28 mouse cellular contexts compared by ENCODE assay signal in genomic region chr10:121860924-121861323, GRCm38 (mm10).
DNase-seq lines count a peak whose midpoint lies in the region; ATAC-seq and TF ChIP-seq lines count a peak whose summit lies in the region.
"Had no signal": no experiment of that assay in that cellular context is flagged by ENCODE, and none has a peak within 500 bp of the region (broad histone marks: within the 10 kb centered on the region; RNA-seq: fewer than 3 reads in every experiment).

No protein-coding gene starts in this region.

- DNase-seq in hindbrain, embryonic 11.5 days (ENCODE audit: low spot score) = no peak
- no peak for DNase-seq in midbrain, postnatal 0 days (ENCODE audit: low spot score)
- peak; percentile 16 for DNase-seq in ZHBTc4 (ENCODE audit: low read depth, low spot score)
- no peak for DNase-seq in limb, embryonic 10.5 days (ENCODE audit: low spot score)
- DNase-seq in adrenal gland, postnatal 10 days = no peak
- no peak for DNase-seq in forebrain, embryonic 14.5 days (ENCODE audit: low spot score)
- DNase-seq: adrenal gland, postnatal 14 days; B cell, adult 2 months; cerebellum, adult 8-10 months; cerebellum, postnatal 36 days; forebrain, postnatal 0 days; gastrocnemius, postnatal 14 days; heart, postnatal 36 days; kidney, adult 2 months; kidney, postnatal 25 days; layer of hippocampus, postnatal 36 days; liver; retina, postnatal 1 day; right cerebral cortex, postnatal 25 days had no signal

- H3K4me3 ChIP-seq in hindbrain, embryonic 12.5 days = no peak overlapping the region
- H3K4me3 ChIP-seq in hindbrain, embryonic 11.5 days (ENCODE audit: low read depth, low read length) = no peak overlapping the region
- H3K4me3 ChIP-seq in midbrain, embryonic 13.5 days (replicated peaks) = no peak overlapping the region
- no peak overlapping the region for H3K4me3 ChIP-seq in midbrain, postnatal 0 days (ENCODE audit: low read depth, low read length)
- H3K4me3 ChIP-seq in limb, embryonic 10.5 days = no peak overlapping the region
- no peak overlapping the region for H3K4me3 ChIP-seq in forebrain, embryonic 14.5 days (ENCODE audit: low read depth, low read length)
- H3K4me3 ChIP-seq: forebrain, embryonic 10.5 days; liver, embryonic 15.5 days had no signal

- H3K27me3 ChIP-seq in hindbrain, embryonic 12.5 days = no peaks in the 10 kb centered on the region
- H3K27me3 ChIP-seq in hindbrain, embryonic 11.5 days (ENCODE audit: control insufficient read depth, insufficient read depth, low read length) = no peaks in the 10 kb centered on the region
- no peaks in the 10 kb centered on the region for H3K27me3 ChIP-seq in midbrain, embryonic 13.5 days
- H3K27me3 ChIP-seq in midbrain, postnatal 0 days (ENCODE audit: insufficient read depth, low read length) = no peaks in the 10 kb centered on the region
- no peaks in the 10 kb centered on the region for H3K27me3 ChIP-seq in limb, embryonic 10.5 days (ENCODE audit: low read depth, poor library complexity, severe bottlenecking)
- no peaks in the 10 kb centered on the region for H3K27me3 ChIP-seq in forebrain, embryonic 14.5 days (replicated peaks; ENCODE audit: control insufficient read depth, insufficient read depth, low read length)
- H3K27me3 ChIP-seq: CH12.LX; liver, embryonic 15.5 days; Patski had no signal

- H3K36me3 ChIP-seq in hindbrain, embryonic 12.5 days = no peaks in the 10 kb centered on the region
- H3K36me3 ChIP-seq in hindbrain, embryonic 11.5 days (ENCODE audit: control insufficient read depth, insufficient read depth, low read length) = no peaks in the 10 kb centered on the region
- H3K36me3 ChIP-seq in midbrain, embryonic 13.5 days = peaks cover under 1% of the 10 kb centered on the region; the same call in 1 of the 2 replicates
- no peaks in the 10 kb centered on the region for H3K36me3 ChIP-seq in midbrain, postnatal 0 days (ENCODE audit: insufficient read depth, low read length)
- no peaks in the 10 kb centered on the region for H3K36me3 ChIP-seq in limb, embryonic 10.5 days
- no peaks in the 10 kb centered on the region for H3K36me3 ChIP-seq in forebrain, embryonic 14.5 days (ENCODE audit: control insufficient read depth, insufficient read depth, low read length)
- H3K36me3 ChIP-seq: forebrain, embryonic 10.5 days; G1E; liver, embryonic 15.5 days had no signal

- no peak overlapping the region for H3K4me2 ChIP-seq in hindbrain, embryonic 12.5 days (replicated peaks)
- no peak overlapping the region for H3K4me2 ChIP-seq in hindbrain, embryonic 11.5 days (replicated peaks; ENCODE audit: low read depth, low read length)
- H3K4me2 ChIP-seq in midbrain, embryonic 13.5 days (replicated peaks) = no peak overlapping the region
- no peak overlapping the region for H3K4me2 ChIP-seq in midbrain, postnatal 0 days (ENCODE audit: low read depth, low read length, poor library complexity, severe bottlenecking)
- H3K4me2 ChIP-seq in forebrain, embryonic 14.5 days (ENCODE audit: low read length) = no peak overlapping the region
- H3K4me2 ChIP-seq: liver, embryonic 15.5 days had no signal

- no peaks in the 10 kb centered on the region for H3K9me3 ChIP-seq in hindbrain, embryonic 12.5 days (replicated peaks)
- no peaks in the 10 kb centered on the region for H3K9me3 ChIP-seq in hindbrain, embryonic 11.5 days (ENCODE audit: control insufficient read depth, low read length)
- H3K9me3 ChIP-seq in midbrain, embryonic 13.5 days = no peaks in the 10 kb centered on the region
- H3K9me3 ChIP-seq in midbrain, postnatal 0 days (ENCODE audit: low read length) = no peaks in the 10 kb centered on the region
- no peaks in the 10 kb centered on the region for H3K9me3 ChIP-seq in limb, embryonic 10.5 days (replicated peaks)
- no peaks in the 10 kb centered on the region for H3K9me3 ChIP-seq in forebrain, embryonic 14.5 days (replicated peaks; ENCODE audit: control insufficient read depth, low read length)
- H3K9me3 ChIP-seq: forebrain, embryonic 10.5 days; liver, embryonic 15.5 days had no signal

- ATAC-seq in hindbrain, embryonic 12.5 days (ENCODE audit: low FRiP score) = no peak
- ATAC-seq in hindbrain, embryonic 11.5 days (ENCODE audit: low FRiP score) = no peak
- 0 out of 2 replicates have a peak, but pooled peaks have one; percentile 45 for ATAC-seq in midbrain, embryonic 13.5 days
- no peak for ATAC-seq in midbrain, postnatal 0 days (ENCODE audit: low FRiP score)
- no peak for ATAC-seq in forebrain, embryonic 14.5 days
- ATAC-seq: activated CD4-positive, CD25-positive, alpha-beta regulatory T cell, adult 4 months; forebrain, postnatal 0 days; Patski had no signal

- H3K27ac ChIP-seq in hindbrain, embryonic 12.5 days = peak overlapping the region; percentile 71; the same call in 1 of the 2 replicates
- no peak overlapping the region for H3K27ac ChIP-seq in hindbrain, embryonic 11.5 days (ENCODE audit: low read depth, low read length)
- peak overlapping the region; percentile 39; the same call in 1 of the 2 replicates for H3K27ac ChIP-seq in midbrain, embryonic 13.5 days
- no peak overlapping the region for H3K27ac ChIP-seq in midbrain, postnatal 0 days (ENCODE audit: low read depth, low read length)
- H3K27ac ChIP-seq in limb, embryonic 10.5 days = peak overlapping the region; percentile 58; the same call in 1 of the 2 replicates
- no peak overlapping the region for H3K27ac ChIP-seq in forebrain, embryonic 14.5 days (ENCODE audit: low read depth, low read length)
- H3K27ac ChIP-seq: forebrain, embryonic 10.5 days; liver, embryonic 15.5 days; macrophage had no signal

- H3K9ac ChIP-seq in hindbrain, embryonic 12.5 days = no peak overlapping the region
- H3K9ac ChIP-seq in hindbrain, embryonic 11.5 days (ENCODE audit: low read depth, low read length) = no peak overlapping the region
- no peak overlapping the region for H3K9ac ChIP-seq in midbrain, embryonic 13.5 days (replicated peaks)
- no peak overlapping the region for H3K9ac ChIP-seq in midbrain, postnatal 0 days (replicated peaks; ENCODE audit: low read length, poor library complexity, severe bottlenecking)
- H3K9ac ChIP-seq in forebrain, embryonic 14.5 days (ENCODE audit: low read length) = no peak overlapping the region
- H3K9ac ChIP-seq: forebrain, postnatal 0 days; liver, embryonic 15.5 days had no signal

- WGBS in hindbrain, embryonic 12.5 days = 60% methylated on average over 2 of the region's 2 CpGs
- 67% methylated on average over 2 of the region's 2 CpGs for WGBS in hindbrain, embryonic 11.5 days
- 58% methylated on average over 2 of the region's 2 CpGs for WGBS in midbrain, embryonic 13.5 days
- 59% methylated on average over 2 of the region's 2 CpGs for WGBS in midbrain, postnatal 0 days
- 59% methylated on average over 2 of the region's 2 CpGs for WGBS in limb, embryonic 10.5 days
- 57% methylated on average over 2 of the region's 2 CpGs for WGBS in forebrain, embryonic 14.5 days

- H3K4me1 ChIP-seq in hindbrain, embryonic 12.5 days = peaks cover 29% of the 10 kb centered on the region
- H3K4me1 ChIP-seq in hindbrain, embryonic 11.5 days (replicated peaks; ENCODE audit: control insufficient read depth, insufficient read depth, low read length) = peaks cover 4% of the 10 kb centered on the region; the same call in 1 of the 2 replicates
- peaks cover 35% of the 10 kb centered on the region for H3K4me1 ChIP-seq in midbrain, embryonic 13.5 days (replicated peaks)
- 0 out of 2 replicates have a peak, but pooled peaks cover 2% of the 10 kb centered on the region for H3K4me1 ChIP-seq in midbrain, postnatal 0 days (ENCODE audit: insufficient read depth, low read length)
- peaks cover 14% of the 10 kb centered on the region; the same call in 1 of the 2 replicates for H3K4me1 ChIP-seq in limb, embryonic 10.5 days
- H3K4me1 ChIP-seq in forebrain, embryonic 14.5 days (ENCODE audit: control insufficient read depth, insufficient read depth, low read length) = peaks cover 4% of the 10 kb centered on the region; the same call in 1 of the 2 replicates
- H3K4me1 ChIP-seq: liver, embryonic 15.5 days had no signal

- TF ChIP-seq CTCF in midbrain, postnatal 0 days (IDR thresholded peaks at IDR 0.05) = no peak

Comparison
In these comparisons a context has a peak if more than half of its experiments do, and no peak if none do; other contexts are left out.
1. H3K27ac ChIP-seq: peak in hindbrain, embryonic 12.5 days (single experiment), midbrain, embryonic 13.5 days (single experiment) and limb, embryonic 10.5 days (single experiment); none in hindbrain, embryonic 11.5 days (single experiment), midbrain, postnatal 0 days (single experiment) and forebrain, embryonic 14.5 days (single experiment).